Mouse (Mus musculus): ENCODE measurements around the gene 9130019O22Rik. TPM values are rescaled to one million over a fixed set of nuclear protein-coding genes. Genes with fewer than 3 reads are reported as not detected.
"Not testable (repeated sequence)": the region's sequence is repeated elsewhere in the genome, so short reads cannot be mapped to it uniquely, and the experiment has no call there.

The 9130019O22Rik gene
- polyA plus RNA-seq, 1 experiment, result 2.4 TPM

- TF ChIP-seq CTCF (IDR thresholded peaks at IDR 0.05; ENCODE audit: control insufficient read depth, insufficient read depth, low read length) (no peak), POLR2A (IDR thresholded peaks at IDR 0.05; ENCODE audit: borderline replicate concordance, control insufficient read depth, low read depth, low read length) (no peak)
- peaks cover 4% of the 10 kb centered on the region for H3K4me1 ChIP-seq (ENCODE audit: control insufficient read depth, insufficient read depth, low read length)
- 84% methylated on average over 7 of the region's 7 CpGs for WGBS
- no peak overlapping the region for H3K27ac ChIP-seq (ENCODE audit: control insufficient read depth, insufficient read depth, low read depth, low read length, poor library complexity)
- H3K4me3 ChIP-seq (replicated peaks; ENCODE audit: control insufficient read depth, low read depth, low read length), result no peak overlapping the region
These were observed 3.3 kb upstream of the 9130019O22Rik start for GRCm38 (mm10) chr7:127390306-127390705.

GRCm38 (mm10) chr7:127388201-127388600 is 1.2 kb upstream of the 9130019O22Rik start:
- H3K4me1 ChIP-seq (ENCODE audit: control insufficient read depth, insufficient read depth, low read length), result not testable (repeated sequence)

GRCm38 (mm10) chr7:127385560-127385959 is 1.4 kb downstream of the 9130019O22Rik start:
- not testable (repeated sequence) for H3K4me1 ChIP-seq (ENCODE audit: control insufficient read depth, insufficient read depth, low read length); H3K27ac ChIP-seq (ENCODE audit: control insufficient read depth, insufficient read depth, low read depth, low read length, poor library complexity); H3K4me3 ChIP-seq (replicated peaks; ENCODE audit: control insufficient read depth, low read depth, low read length)
- WGBS, result 86% methylated on average over 4 of the region's 4 CpGs

More at GRCm38 (mm10) chr7:127388201-127388600, 1.2 kb upstream of the 9130019O22Rik start:
- H3K27ac ChIP-seq (ENCODE audit: control insufficient read depth, insufficient read depth, low read depth, low read length, poor library complexity); H3K4me3 ChIP-seq (replicated peaks; ENCODE audit: control insufficient read depth, low read depth, low read length): not testable (repeated sequence)

- TF ChIP-seq CTCF (IDR thresholded peaks at IDR 0.05; ENCODE audit: control insufficient read depth, insufficient read depth, low read length) (no peak), POLR2A (IDR thresholded peaks at IDR 0.05; ENCODE audit: borderline replicate concordance, control insufficient read depth, low read depth, low read length) (no peak)
- 40% methylated on average over 6 of the region's 6 CpGs for WGBS
These were observed 8.6 kb downstream of the 9130019O22Rik start for GRCm38 (mm10) chr7:127378310-127378921.

GRCm38 (mm10) chr7:127375271-127376245 is 11.4 kb downstream of the 9130019O22Rik start, which contains the start of gene Zfp747:
Gene Zfp747, minus strand, starts transcription at chr7:127376050.
- Histone ChIP-seq H3K27ac (ENCODE audit: control insufficient read depth, insufficient read depth, low read depth, low read length, poor library complexity) (peak within 1 kb of the TSS; percentile 28), H3K4me3 (replicated peaks; ENCODE audit: control insufficient read depth, low read depth, low read length) (peak within 1 kb of the TSS; percentile 96)
- under 1% methylated on average over 49 of the region's 49 CpGs for WGBS
- H3K4me1 ChIP-seq (ENCODE audit: control insufficient read depth, insufficient read depth, low read length), result not testable (repeated sequence)
- TF ChIP-seq CTCF (IDR thresholded peaks at IDR 0.05; ENCODE audit: control insufficient read depth, insufficient read depth, low read length), result peak; percentile 68

More at GRCm38 (mm10) chr7:127378310-127378921, 8.6 kb downstream of the 9130019O22Rik start:
- Histone ChIP-seq H3K4me1 (ENCODE audit: control insufficient read depth, insufficient read depth, low read length) (no peaks in the 10 kb centered on the region; the same call in 1 of the 2 replicates), H3K4me3 (replicated peaks; ENCODE audit: control insufficient read depth, low read depth, low read length) (no peak overlapping the region), H3K27ac (ENCODE audit: control insufficient read depth, insufficient read depth, low read depth, low read length, poor library complexity) (no peak overlapping the region)

GRCm38 (mm10) chr7:127371870-127372269 is 15.1 kb downstream of the 9130019O22Rik start:
- H3K27ac ChIP-seq (ENCODE audit: control insufficient read depth, insufficient read depth, low read depth, low read length, poor library complexity); H3K4me1 ChIP-seq (ENCODE audit: control insufficient read depth, insufficient read depth, low read length); H3K4me3 ChIP-seq (replicated peaks; ENCODE audit: control insufficient read depth, low read depth, low read length): not testable (repeated sequence)
- WGBS, result 87% methylated on average over 3 of the region's 3 CpGs

GRCm38 (mm10) chr7:127371213-127371612 is 15.8 kb downstream of the 9130019O22Rik start:
- no peak for TF ChIP-seq CTCF (IDR thresholded peaks at IDR 0.05; ENCODE audit: control insufficient read depth, insufficient read depth, low read length)
- TF ChIP-seq POLR2A (IDR thresholded peaks at IDR 0.05; ENCODE audit: borderline replicate concordance, control insufficient read depth, low read depth, low read length), result no peak
- WGBS, result 50% methylated on average over 2 of the region's 2 CpGs
- no peaks in the 10 kb centered on the region; the same call in 1 of the 2 replicates for H3K4me1 ChIP-seq (ENCODE audit: control insufficient read depth, insufficient read depth, low read length)
- H3K27ac ChIP-seq (ENCODE audit: control insufficient read depth, insufficient read depth, low read depth, low read length, poor library complexity), result no peak overlapping the region
- H3K4me3 ChIP-seq (replicated peaks; ENCODE audit: control insufficient read depth, low read depth, low read length), result no peak overlapping the region

GRCm38 (mm10) chr7:127366249-127366648 is 20.7 kb downstream of the 9130019O22Rik start:
- no peaks in the 10 kb centered on the region for H3K4me1 ChIP-seq (ENCODE audit: control insufficient read depth, insufficient read depth, low read length)
- H3K27ac ChIP-seq (ENCODE audit: control insufficient read depth, insufficient read depth, low read depth, low read length, poor library complexity), result no peak overlapping the region
- WGBS, result 92% methylated on average over 3 of the region's 3 CpGs
- TF ChIP-seq POLR2A (IDR thresholded peaks at IDR 0.05; ENCODE audit: borderline replicate concordance, control insufficient read depth, low read depth, low read length), result no peak
- TF ChIP-seq CTCF (IDR thresholded peaks at IDR 0.05; ENCODE audit: control insufficient read depth, insufficient read depth, low read length), result no peak
- no peak overlapping the region for H3K4me3 ChIP-seq (replicated peaks; ENCODE audit: control insufficient read depth, low read depth, low read length)
